Mouse (Mus musculus): ENCODE measurements around the gene Muc3. TPM values are rescaled to one million over a fixed set of nuclear protein-coding genes. Genes with fewer than 3 reads are reported as not detected.

Muc3 gene
- polyA plus RNA-seq, 1 experiment from 2014 or later = not detected

DNA sequence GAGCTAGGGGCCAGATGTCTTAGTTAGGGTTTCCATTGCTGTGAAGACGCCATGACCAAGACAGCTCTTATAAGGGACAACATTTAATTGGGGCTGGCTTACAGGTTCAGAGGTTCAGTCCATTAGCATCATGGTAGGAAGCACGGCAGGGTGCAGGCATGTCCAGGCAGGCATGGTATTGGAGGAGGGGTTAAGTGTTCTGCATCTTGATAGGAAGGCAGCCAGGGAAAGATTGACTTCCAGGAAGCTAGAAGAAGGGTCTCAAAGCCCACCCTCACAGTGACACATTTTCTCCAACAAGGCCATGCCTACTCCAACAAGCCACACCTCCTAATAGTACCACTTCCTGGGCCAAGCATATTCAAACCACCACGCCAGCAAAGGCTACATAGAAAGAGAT lies 63.4 kb downstream of the Muc3 start:
- Histone ChIP-seq H3K9me3 (0 out of 2 replicates have a peak, but pooled peaks cover 5% of the 10 kb centered on the region), H3K27ac (replicated peaks) (no peak overlapping the region), H3K9ac (replicated peaks) (no peak overlapping the region), H3K36me3 (no peaks in the 10 kb centered on the region), H3K4me2 (replicated peaks) (no peak overlapping the region), H3K27me3 (no peaks in the 10 kb centered on the region), H3K4me3 (no peak overlapping the region), H3K4me1 (no peaks in the 10 kb centered on the region)
- no peak for ATAC-seq (ENCODE audit: low FRiP score, low read depth)
- 83% methylated on average over 3 of the region's 3 CpGs for WGBS

DNA sequence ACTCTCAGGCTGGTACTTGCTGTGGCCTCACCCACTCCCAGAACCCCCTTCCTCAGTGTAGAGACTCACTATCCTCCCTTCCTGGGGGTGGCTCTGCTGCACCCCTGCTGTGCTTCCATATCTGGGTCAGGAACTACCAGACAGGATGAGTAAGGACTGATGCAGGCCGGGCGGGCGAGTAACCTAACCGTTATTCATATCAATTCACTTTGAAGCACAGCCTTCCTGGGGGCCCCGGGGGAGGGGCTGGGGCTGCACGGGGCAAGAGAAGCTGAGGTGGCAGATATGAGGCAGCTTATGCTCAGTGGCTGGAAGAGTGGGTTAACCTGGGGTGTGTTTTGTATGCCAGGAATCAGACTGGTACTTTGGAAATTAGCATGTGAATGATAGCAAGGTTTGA lies 64.1 kb downstream of the Muc3 start:
- H3K9me3 ChIP-seq = 0 out of 2 replicates have a peak, but pooled peaks cover 5% of the 10 kb centered on the region
- H3K4me3 ChIP-seq = no peak overlapping the region
- no peak overlapping the region for H3K4me2 ChIP-seq (replicated peaks)
- WGBS = 88% methylated on average over 6 of the region's 6 CpGs
- H3K9ac ChIP-seq (replicated peaks) = no peak overlapping the region
- no peaks in the 10 kb centered on the region for H3K4me1 ChIP-seq
- no peaks in the 10 kb centered on the region for H3K27me3 ChIP-seq
- no peak overlapping the region for H3K27ac ChIP-seq (replicated peaks)
- no peaks in the 10 kb centered on the region for H3K36me3 ChIP-seq
- no peak for ATAC-seq (ENCODE audit: low FRiP score, low read depth)

Other genes starting within 250 kb of the Muc3 start
- gene Ift22, start 241.2 kb downstream of the Muc3 start, polyA plus RNA-seq (2016; fragmentation: Nextera tagmentation; extraction: Ambion mirVana) = 112 and 113 TPM in 2 replicates
- 314 and 323 TPM in 2 replicates for gene Fis1, start 196.0 kb downstream of the Muc3 start, polyA plus RNA-seq (2016; fragmentation: Nextera tagmentation; extraction: Ambion mirVana)
- 0.19 TPM in 1 of 2 replicates, not detected in the other for gene Cldn15, start 182.7 kb downstream of the Muc3 start, polyA plus RNA-seq (2016; fragmentation: Nextera tagmentation; extraction: Ambion mirVana)
- gene Plod3, start 162.3 kb downstream of the Muc3 start, polyA plus RNA-seq (2016; fragmentation: Nextera tagmentation; extraction: Ambion mirVana) = 39.0 and 40.7 TPM in 2 replicates
- 92.8 and 102 TPM in 2 replicates for gene Znhit1, start 161.3 kb downstream of the Muc3 start, polyA plus RNA-seq (2016; fragmentation: Nextera tagmentation; extraction: Ambion mirVana)
- 0.85 and 0.91 TPM in 2 replicates for gene Vgf, start 122.9 kb downstream of the Muc3 start, polyA plus RNA-seq (2016; fragmentation: Nextera tagmentation; extraction: Ambion mirVana)
- gene Ap1s1, start 103.2 kb downstream of the Muc3 start, polyA plus RNA-seq (2016; fragmentation: Nextera tagmentation; extraction: Ambion mirVana) = 203 and 214 TPM in 2 replicates
- gene Serpine1, start 77.1 kb downstream of the Muc3 start, polyA plus RNA-seq (2016; fragmentation: Nextera tagmentation; extraction: Ambion mirVana) = 0.23 TPM in 1 of 2 replicates, not detected in the other
- 5.3 and 5.5 TPM in 2 replicates for gene Trim56, start 33.1 kb downstream of the Muc3 start, polyA plus RNA-seq (2016; fragmentation: Nextera tagmentation; extraction: Ambion mirVana)
- 0.09 TPM in 1 of 2 replicates, not detected in the other for gene Muc3a, start 63.1 kb upstream of the Muc3 start, polyA plus RNA-seq (2016; fragmentation: Nextera tagmentation; extraction: Ambion mirVana)
- 5.0 and 5.3 TPM in 2 replicates for gene Ache, start 138.2 kb upstream of the Muc3 start, polyA plus RNA-seq (2016; fragmentation: Nextera tagmentation; extraction: Ambion mirVana)
- 7.9 and 8.0 TPM in 2 replicates for gene Ufsp1, start 145.3 kb upstream of the Muc3 start, polyA plus RNA-seq (2016; fragmentation: Nextera tagmentation; extraction: Ambion mirVana)
- 178 and 180 TPM in 2 replicates for gene Srrt, start 158.4 kb upstream of the Muc3 start, polyA plus RNA-seq (2016; fragmentation: Nextera tagmentation; extraction: Ambion mirVana)
- gene Trip6, start 165.1 kb upstream of the Muc3 start, polyA plus RNA-seq (2016; fragmentation: Nextera tagmentation; extraction: Ambion mirVana) = 34.9 and 43.3 TPM in 2 replicates
- gene Slc12a9, start 184.3 kb upstream of the Muc3 start, polyA plus RNA-seq (2016; fragmentation: Nextera tagmentation; extraction: Ambion mirVana) = 22.7 and 22.9 TPM in 2 replicates
- gene Ephb4, start 200.8 kb upstream of the Muc3 start, polyA plus RNA-seq (2016; fragmentation: Nextera tagmentation; extraction: Ambion mirVana) = 27.0 and 28.9 TPM in 2 replicates